Mouse (Mus musculus) macrophage (primary cell): ENCODE measurements around the gene Zfp518b. TPM values are rescaled to one million over a fixed set of nuclear protein-coding genes. Genes with fewer than 3 reads are reported as not detected.

ENCODE experiments used
- H3K27ac ChIP-seq: fragments of 350-480 bp; formaldehyde crosslinking; 2 replicates; pipeline ENCODE4 v1.9.0; 2021
- H3K36me3 ChIP-seq: fragments of 350-480 bp; formaldehyde crosslinking; 2 replicates; pipeline ENCODE4 v1.9.0; 2021; ENCODE audit errors: inconsistent target
- H3K4me3 ChIP-seq: fragments of 350-480 bp; formaldehyde crosslinking; 2 replicates; pipeline ENCODE4 v1.9.0; 2021; ENCODE audit errors: inconsistent target
- H3K79me2 ChIP-seq: fragments of 350-480 bp; formaldehyde crosslinking; 2 replicates; pipeline ENCODE4 v1.9.0; 2021; ENCODE audit errors: inconsistent target
- WGBS: methylation state at CpG from one replicate; pipeline ENCODE4 v1.1.7; 2026; ENCODE audit warnings: inconsistent platforms; ENCODE audit not compliant: missing documents; 5-methylcytosine and 5-hydroxymethylcytosine counted together
- polyA plus RNA-seq: library from polyadenylated mRNA; stranded (reverse); fragments of 250-400 nt; gene quantifications from 3 replicates; pipeline ENCODE4 v1.2.4, GENCODE M21; 2018; ENCODE audit warnings: inconsistent platforms
- total RNA-seq, 78 experiments: library from RNA; depleted of rRNA; stranded (reverse); fragments of 250-400 nt; gene quantifications; 1 replicate in 9 of 78; 2 replicates in 24 of 78; 3 replicates in 43 of 78; 4 replicates in 2 of 78; pipeline ENCODE4 v1.2.4; 2018; ENCODE audit warnings: inconsistent platforms in 56 of 78

Gene Zfp518b
- total RNA-seq (2018; cell fraction: chromatin; rRNA removed) = 1 to 10 TPM in 25 of 26 experiments, under 1 TPM in 1; 0.87 to 6.8 (median 3.3) TPM
- 1 to 10 TPM; 1.3 to 3.6 (median 2.3) TPM for total RNA-seq (2018; cell fraction: cytosol; rRNA removed)
- 1 to 10 TPM; 1.2 to 6.0 (median 2.9) TPM for total RNA-seq (2018; cell fraction: nucleus; rRNA removed)
- 1.0 to 2.6 TPM (median 2.0 TPM) in 3 replicates for polyA plus RNA-seq

- Histone ChIP-seq H3K27ac (no peak within 1 kb of the TSS), H3K4me3 (peak within 1 kb of the TSS; percentile 28), H3K36me3 (peaks cover 7% of the 10 kb centered on the region; the same call in 1 of the 2 replicates), H3K79me2 (no peaks in the 10 kb centered on the region)
- WGBS = 2% methylated on average over 87 of the region's 89 CpGs
These were observed at the start of gene Zfp518b for GRCm38 (mm10) chr5:38684164-38684911. Gene Zfp518b (minus strand): TSS chr5:38684826.

GRCm38 (mm10) chr5:38708940-38709581, 24.4 kb upstream of the Zfp518b start:
- WGBS = 93% methylated on average over 10 of the region's 11 CpGs
- Histone ChIP-seq H3K4me3 (no peak overlapping the region), H3K27ac (no peak overlapping the region), H3K36me3 (no peaks in the 10 kb centered on the region), H3K79me2 (no peaks in the 10 kb centered on the region)

GRCm38 (mm10) chr5:38707364-38708075, 22.9 kb upstream of the Zfp518b start:
- no peak overlapping the region for H3K4me3 ChIP-seq
- 33% methylated on average over 7 of the region's 7 CpGs for WGBS
- H3K27ac ChIP-seq = no peak overlapping the region
- no peaks in the 10 kb centered on the region for H3K79me2 ChIP-seq
- H3K36me3 ChIP-seq = no peaks in the 10 kb centered on the region

- Histone ChIP-seq H3K4me3 (no peak overlapping the region), H3K36me3 (no peaks in the 10 kb centered on the region), H3K79me2 (no peaks in the 10 kb centered on the region), H3K27ac (no peak overlapping the region)
- 97% methylated on average over 6 of the region's 6 CpGs for WGBS
These were observed 18.3 kb upstream of the Zfp518b start for GRCm38 (mm10) chr5:38702941-38703340.

- no peaks in the 10 kb centered on the region for H3K36me3 ChIP-seq
- no peaks in the 10 kb centered on the region for H3K79me2 ChIP-seq
- 94% methylated on average over 2 of the region's 2 CpGs for WGBS
- H3K4me3 ChIP-seq = no peak overlapping the region
- no peak overlapping the region for H3K27ac ChIP-seq
These were observed 17.5 kb upstream of the Zfp518b start for GRCm38 (mm10) chr5:38702091-38702490.

GRCm38 (mm10) chr5:38698466-38698865, 13.8 kb upstream of the Zfp518b start:
- no peaks in the 10 kb centered on the region for H3K79me2 ChIP-seq
- no peak overlapping the region for H3K27ac ChIP-seq
- H3K36me3 ChIP-seq = no peaks in the 10 kb centered on the region
- WGBS = 86% methylated on average over 5 of the region's 5 CpGs
- no peak overlapping the region for H3K4me3 ChIP-seq

- Histone ChIP-seq H3K4me3 (no peak overlapping the region), H3K79me2 (no peaks in the 10 kb centered on the region), H3K27ac (no peak overlapping the region), H3K36me3 (no peaks in the 10 kb centered on the region)
- WGBS = 38% methylated on average over 3 of the region's 3 CpGs
These were observed 13.4 kb upstream of the Zfp518b start for GRCm38 (mm10) chr5:38698046-38698445.

GRCm38 (mm10) chr5:38696616-38697375, 12.2 kb upstream of the Zfp518b start:
- Histone ChIP-seq H3K36me3 (no peaks in the 10 kb centered on the region), H3K27ac (no peak overlapping the region), H3K4me3 (no peak overlapping the region), H3K79me2 (no peaks in the 10 kb centered on the region)
- WGBS = 84% methylated on average over 8 of the region's 8 CpGs

- Histone ChIP-seq H3K4me3 (no peak overlapping the region), H3K36me3 (no peaks in the 10 kb centered on the region), H3K27ac (no peak overlapping the region), H3K79me2 (no peaks in the 10 kb centered on the region)
- 98% methylated on average over 6 of the region's 6 CpGs for WGBS
These were observed 8.2 kb upstream of the Zfp518b start for GRCm38 (mm10) chr5:38692859-38693258.

GRCm38 (mm10) chr5:38689186-38689585, 4.6 kb upstream of the Zfp518b start:
- WGBS = 94% methylated on average over 6 of the region's 6 CpGs
- H3K27ac ChIP-seq = no peak overlapping the region
- H3K79me2 ChIP-seq = no peaks in the 10 kb centered on the region
- H3K4me3 ChIP-seq = no peak overlapping the region
- no peaks in the 10 kb centered on the region for H3K36me3 ChIP-seq

GRCm38 (mm10) chr5:38687694-38688093, 3.1 kb upstream of the Zfp518b start:
- WGBS = 82% methylated on average over 1 of the region's 1 CpGs

GRCm38 (mm10) chr5:38658836-38659235, 25.8 kb downstream of the Zfp518b start:
- Histone ChIP-seq H3K36me3 (no peaks in the 10 kb centered on the region), H3K4me3 (no peak overlapping the region), H3K27ac (no peak overlapping the region), H3K79me2 (no peaks in the 10 kb centered on the region)
- 94% methylated on average over 5 of the region's 5 CpGs for WGBS

More at GRCm38 (mm10) chr5:38687694-38688093, 3.1 kb upstream of the Zfp518b start:
- Histone ChIP-seq H3K4me3 (no peak overlapping the region), H3K36me3 (no peaks in the 10 kb centered on the region), H3K79me2 (no peaks in the 10 kb centered on the region), H3K27ac (no peak overlapping the region)

GRCm38 (mm10) chr5:38656204-38656603, 28.4 kb downstream of the Zfp518b start:
- 97% methylated on average over 6 of the region's 6 CpGs for WGBS
- Histone ChIP-seq H3K36me3 (no peaks in the 10 kb centered on the region), H3K4me3 (no peak overlapping the region), H3K27ac (no peak overlapping the region), H3K79me2 (no peaks in the 10 kb centered on the region)

- Histone ChIP-seq H3K79me2 (no peaks in the 10 kb centered on the region), H3K4me3 (no peak overlapping the region), H3K27ac (no peak overlapping the region), H3K36me3 (no peaks in the 10 kb centered on the region)
- 81% methylated on average over 12 of the region's 12 CpGs for whole genome bisulfite sequencing
These were observed 29.2 kb downstream of the Zfp518b start for GRCm38 (mm10) chr5:38655421-38655928.
